Mouse (Mus musculus) MEL (cell line): Measurements from ENCODE around the gene Gsk3b. TPM values are rescaled to one million over a fixed set of nuclear protein-coding genes. Genes with fewer than 3 reads are reported as not detected.

Source experiments
- DNase-seq: peaks from one replicate; pipeline ENCODE4 v3.0.0; 2011; ENCODE audit warnings: low read depth, low spot score
- H3K27ac ChIP-seq: 2 replicates; pipeline ENCODE4 v1.5.1; 2012; ENCODE audit warnings: low read depth, mild to moderate bottlenecking, control low read depth, low read length, moderate library complexity; ENCODE audit not compliant: control insufficient read depth
- H3K27me3 ChIP-seq, 2 experiments: fragments of 150-350 bp in 1 of 2; sonication (generic) in 1 of 2; 2 replicates each; pipeline ENCODE4 v1.6.1; 2012; ENCODE audit warnings: low read length in 2 of 2, mild to moderate bottlenecking in 2 of 2, improper control_type of control experiment in 1 of 2, moderate library complexity in 1 of 2; ENCODE audit not compliant: insufficient read depth in 2 of 2, control insufficient read depth in 1 of 2
- H3K36me3 ChIP-seq, 2 experiments: 2 replicates each; pipeline ENCODE4 v1.6.1; 2012 to 2014; ENCODE audit warnings: low read length in 2 of 2, improper control_type of control experiment in 1 of 2, inconsistent platforms in 1 of 2, mild to moderate bottlenecking in 1 of 2; ENCODE audit not compliant: insufficient read depth in 2 of 2, control insufficient read depth in 1 of 2
- H3K4me1 ChIP-seq, 2 experiments: fragments of 150-350 bp in 1 of 2; sonication (generic) in 1 of 2; 2 replicates each; pipeline ENCODE4 v1.6.1; 2012; ENCODE audit warnings: low read length in 2 of 2, improper control_type of control experiment in 1 of 2, mild to moderate bottlenecking in 1 of 2; ENCODE audit not compliant: insufficient read depth in 2 of 2, control insufficient read depth in 1 of 2
- H3K4me3 ChIP-seq, 2 experiments: fragments of 150-350 bp in 1 of 2; sonication (generic) in 1 of 2; 2 replicates each; pipeline ENCODE4 v1.5.1; 2012; ENCODE audit warnings: low read depth in 2 of 2, low read length in 2 of 2, mild to moderate bottlenecking in 2 of 2, moderate library complexity in 2 of 2, control low read depth in 1 of 2, improper control_type of control experiment in 1 of 2; ENCODE audit not compliant: control insufficient read depth in 1 of 2, insufficient read depth in 1 of 2
- H3K79me2 ChIP-seq: 2 replicates; pipeline ENCODE4 v1.6.1; 2012; ENCODE audit warnings: mild to moderate bottlenecking, low read length, moderate library complexity; ENCODE audit not compliant: control insufficient read depth, poor library complexity, insufficient read depth
- H3K9ac ChIP-seq: 2 replicates; pipeline ENCODE4 v1.6.1; 2012; ENCODE audit warnings: low read depth, mild to moderate bottlenecking, control low read depth, low read length, moderate library complexity; ENCODE audit not compliant: control insufficient read depth, poor library complexity, severe bottlenecking
- H3K9me3 ChIP-seq: fragments of 150-350 bp; sonication (generic); replicated peaks from 2 replicates; pipeline ENCODE4 v1.6.1; 2012; ENCODE audit warnings: mild to moderate bottlenecking, low read length, improper control_type of control experiment, moderate library complexity; ENCODE audit not compliant: insufficient read depth
- CHD2 ChIP-seq: IDR thresholded peaks from 2 replicates; pipeline ENCODE4 v1.6.1; 2011; ENCODE audit warnings: low read length, improper control_type of control experiment
- ETS1 ChIP-seq: IDR thresholded peaks from 2 replicates; pipeline ENCODE4 v1.6.1; 2012; ENCODE audit warnings: low read depth, mild to moderate bottlenecking, inconsistent platforms, low read length, improper control_type of control experiment, moderate library complexity
- GABPA ChIP-seq: IDR thresholded peaks from 2 replicates; pipeline ENCODE4 v1.6.1; 2012; ENCODE audit warnings: low read depth, mild to moderate bottlenecking, inconsistent platforms, low read length, improper control_type of control experiment, moderate library complexity
- GATA1 ChIP-seq: IDR thresholded peaks from 2 replicates; pipeline ENCODE4 v1.6.1; 2011; ENCODE audit warnings: low read depth, low read length, improper control_type of control experiment
- HCFC1 ChIP-seq: IDR thresholded peaks from 2 replicates; pipeline ENCODE4 v1.6.1; 2012; ENCODE audit warnings: low read depth, mild to moderate bottlenecking, inconsistent platforms, low read length, improper control_type of control experiment, moderate library complexity
- JUND ChIP-seq: IDR thresholded peaks from 2 replicates; pipeline ENCODE4 v1.6.1; 2011; ENCODE audit warnings: low read depth, mild to moderate bottlenecking, improper control_type of control experiment, low read length
- MAX ChIP-seq: IDR thresholded peaks from 2 replicates; pipeline ENCODE4 v1.6.1; 2011; ENCODE audit warnings: low read length, improper control_type of control experiment
- MAZ ChIP-seq: IDR thresholded peaks from 2 replicates; pipeline ENCODE4 v1.6.1; 2012; ENCODE audit warnings: low read depth, mild to moderate bottlenecking, inconsistent platforms, low read length, improper control_type of control experiment
- MEF2A ChIP-seq: IDR thresholded peaks from 2 replicates; pipeline ENCODE4 v1.6.1; 2014; ENCODE audit warnings: low read depth, mild to moderate bottlenecking, inconsistent platforms, low read length, improper control_type of control experiment; ENCODE audit not compliant: poor library complexity, insufficient replicate concordance, severe bottlenecking; ENCODE audit errors: extremely low read depth
- MXI1 ChIP-seq: IDR thresholded peaks from 2 replicates; pipeline ENCODE4 v1.6.1; 2011; ENCODE audit warnings: mild to moderate bottlenecking, low read depth, low read length, improper control_type of control experiment
- MYB ChIP-seq: IDR thresholded peaks from 2 replicates; pipeline ENCODE4 v1.6.1; 2011; ENCODE audit warnings: mild to moderate bottlenecking, low read depth, low read length, improper control_type of control experiment
- POLR2AphosphoS2 ChIP-seq: IDR thresholded peaks from 2 replicates; pipeline ENCODE4 v1.6.1; 2011; ENCODE audit warnings: low read length, improper control_type of control experiment
- POLR2AphosphoS5 ChIP-seq: IDR thresholded peaks from 2 replicates; pipeline ENCODE4 v1.6.1; 2012; ENCODE audit warnings: low read depth, borderline replicate concordance, mild to moderate bottlenecking, inconsistent platforms, low read length, moderate library complexity, mixed read lengths
- RCOR1 ChIP-seq: IDR thresholded peaks from 2 replicates; pipeline ENCODE4 v1.6.1; 2012; ENCODE audit warnings: low read depth, mild to moderate bottlenecking, inconsistent platforms, low read length, improper control_type of control experiment
- SMC3 ChIP-seq: IDR thresholded peaks from 2 replicates; pipeline ENCODE4 v1.6.1; 2011; ENCODE audit warnings: low read depth, low read length, improper control_type of control experiment
- TBP ChIP-seq: IDR thresholded peaks from 2 replicates; pipeline ENCODE4 v1.8.0; 2011; ENCODE audit warnings: low read depth, low read length, improper control_type of control experiment
- TCF12 ChIP-seq: IDR thresholded peaks from 2 replicates; pipeline ENCODE4 v1.6.1; 2014; ENCODE audit warnings: low read depth, mild to moderate bottlenecking, inconsistent platforms, low read length, improper control_type of control experiment, moderate library complexity
- UBTF ChIP-seq: IDR thresholded peaks from 2 replicates; pipeline ENCODE4 v1.6.1; 2012; ENCODE audit warnings: low read depth, mild to moderate bottlenecking, inconsistent platforms, low read length, improper control_type of control experiment, moderate library complexity, borderline replicate concordance; ENCODE audit not compliant: insufficient read depth
- USF2 ChIP-seq, 2 experiments: IDR thresholded peaks; 2 replicates each; pipeline ENCODE4 v1.6.1; 2011 to 2012; ENCODE audit warnings: improper control_type of control experiment in 2 of 2, low read length in 2 of 2, borderline replicate concordance in 1 of 2, inconsistent platforms in 1 of 2, low read depth in 1 of 2, mild to moderate bottlenecking in 1 of 2; ENCODE audit not compliant: insufficient read depth in 1 of 2
- ZMIZ1 ChIP-seq: IDR thresholded peaks from 2 replicates; pipeline ENCODE4 v1.6.1; 2012; ENCODE audit warnings: low read depth, mild to moderate bottlenecking, inconsistent platforms, low read length, improper control_type of control experiment, moderate library complexity
- polyA plus RNA-seq, 2 experiments: library from polyadenylated mRNA; stranded (reverse) in 1 of 2; unstranded in 1 of 2; fragments of >175 nt in 1 of 2; fragments of >200 nt in 1 of 2; gene quantifications; 2 replicates each; pipeline versions ENCODE4 v1.2.1 to v1.2.4; 2012; ENCODE audit warnings: low replicate concordance in 2 of 2, low read depth in 1 of 2; ENCODE audit not compliant: insufficient read length in 2 of 2, insufficient read depth in 1 of 2, missing spikeins in 1 of 2
- total RNA-seq: library from RNA; depleted of rRNA; stranded (reverse); fragments of 300-350 nt; gene quantifications from 2 replicates; pipeline ENCODE4 v1.2.3, GENCODE M21; 2012

Gsk3b gene
- total and polyA plus RNA-seq, 3 experiments, result 8.8 to 20.1 TPM; not detected in 1

DNA sequence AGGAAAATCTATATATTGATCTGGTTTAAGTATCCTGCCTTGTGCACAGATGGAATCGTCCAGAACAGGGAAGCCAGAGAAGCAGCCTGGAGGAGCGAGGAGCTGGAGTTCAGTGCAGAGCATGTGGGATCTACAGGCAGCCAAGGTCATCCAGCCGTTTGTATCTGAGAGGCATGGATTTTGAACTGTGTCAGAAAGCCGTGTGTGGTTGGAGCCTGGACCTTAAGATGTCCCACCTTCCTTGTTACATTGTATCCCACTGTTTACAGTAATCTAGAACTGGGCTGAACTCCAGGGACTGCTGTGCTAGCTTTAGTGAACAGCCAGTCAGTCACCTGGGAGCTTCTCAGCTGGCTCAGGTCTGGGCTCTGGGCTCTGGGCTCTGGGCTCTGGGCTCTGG is 197.7 kb downstream of the Gsk3b start:
- no peaks in the 10 kb centered on the region for H3K9me3 ChIP-seq
- no peak for TF ChIP-seq USF2 (IDR thresholded peaks at IDR 0.05; ENCODE audit: borderline replicate concordance in 1 of 2, insufficient read depth in 1 of 2, low read depth in 1 of 2, low read length in 2 of 2)
- no peak for TF ChIP-seq ZMIZ1
- no peak for TF ChIP-seq POLR2AphosphoS5
- no peak for TF ChIP-seq TBP
- TF ChIP-seq SMC3, result no peak
- TF ChIP-seq RCOR1, result no peak
- no peak overlapping the region for H3K27ac ChIP-seq
- no peaks in the 10 kb centered on the region for H3K36me3 ChIP-seq
- H3K9ac ChIP-seq, result no peak overlapping the region
- no peak overlapping the region for H3K4me3 ChIP-seq
- peaks cover 2 to 5% of the 10 kb centered on the region in 2 experiments for H3K27me3 ChIP-seq
- no peaks in the 10 kb centered on the region for H3K79me2 ChIP-seq
- DNase-seq, result no peak
- no peaks in the 10 kb centered on the region for H3K4me1 ChIP-seq

DNA sequence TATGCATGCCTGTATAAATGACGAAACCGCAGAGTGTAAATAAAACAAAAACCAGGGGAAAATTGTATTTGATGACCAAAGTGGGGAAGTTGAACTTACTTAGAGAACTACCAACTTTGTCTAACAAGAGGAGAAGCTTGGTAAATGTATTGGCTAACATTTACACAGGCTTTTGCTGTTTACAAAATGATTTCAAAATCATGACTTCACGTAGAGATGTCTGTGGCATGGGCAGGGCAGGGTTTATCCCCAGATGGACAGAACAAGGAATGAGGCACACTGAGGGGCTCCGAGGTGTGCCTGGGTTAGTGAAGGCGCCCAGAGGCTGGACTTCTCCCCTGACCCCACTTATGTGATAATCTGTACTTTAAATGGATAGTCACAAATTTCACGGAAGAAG is 198.6 kb downstream of the Gsk3b start:
- Histone ChIP-seq H3K79me2 (no peaks in the 10 kb centered on the region), H3K27ac (no peak overlapping the region), H3K27me3 (peaks cover 2 to 3% of the 10 kb centered on the region in 2 experiments; a peak in 3 of 4 replicates), H3K9me3 (no peaks in the 10 kb centered on the region), H3K9ac (no peak overlapping the region), H3K36me3 (no peaks in the 10 kb centered on the region), H3K4me3 (no peak overlapping the region), H3K4me1 (no peaks in the 10 kb centered on the region)
- DNase-seq, result no peak
- no peak for TF ChIP-seq MEF2A
- no peak for TF ChIP-seq GABPA
- TF ChIP-seq MAX, result no peak
- no peak for TF ChIP-seq SMC3
- no peak for TF ChIP-seq MXI1
- no peak for TF ChIP-seq MAZ
- no peak for TF ChIP-seq USF2 (IDR thresholded peaks at IDR 0.05; ENCODE audit: borderline replicate concordance in 1 of 2, insufficient read depth in 1 of 2, low read depth in 1 of 2, low read length in 2 of 2)
- no peak for TF ChIP-seq POLR2AphosphoS5
- TF ChIP-seq ETS1, result no peak
- no peak for TF ChIP-seq UBTF
- TF ChIP-seq POLR2AphosphoS2, result no peak
- no peak for TF ChIP-seq TCF12
- no peak for TF ChIP-seq CHD2
- TF ChIP-seq HCFC1, result no peak
- no peak for TF ChIP-seq GATA1
- TF ChIP-seq JUND, result no peak
- no peak for TF ChIP-seq MYB
